Mouse (Mus musculus) gastrocnemius, postnatal 10 days (tissue): Measurements from ENCODE around the gene Dok3. TPM values are rescaled to one million over a fixed set of nuclear protein-coding genes. Genes with fewer than 3 reads are reported as not detected.
A peak's percentile ranks its signal among the peaks of the same experiment; 100 is the strongest.

Source experiments
- DNase-seq: peaks from one replicate; pipeline ENCODE4 v3.0.0; 2021; ENCODE audit warnings: mixed read lengths
- total RNA-seq, 2 experiments: library from RNA; stranded (reverse); gene quantifications; 2 replicates each; pipeline ENCODE4 v1.2.3; 2021

Dok3 gene
- total RNA-seq, 2 experiments from 2014 or later: 2.0 to 4.0 TPM

- DNase-seq: no peak
These were observed 21.2 kb downstream of the Dok3 start for GRCm38 (mm10) chr13:55507877-55508276.

- DNase-seq: peak; percentile 71
These were observed 22.4 kb downstream of the Dok3 start for GRCm38 (mm10) chr13:55506697-55507096.

GRCm38 (mm10) chr13:55505810-55506209 is 23.3 kb downstream of the Dok3 start:
- no peak for DNase-seq

- DNase-seq: no peak
These were observed 24.7 kb downstream of the Dok3 start for GRCm38 (mm10) chr13:55504390-55504789.

- no peak for DNase-seq
These were observed 26.7 kb downstream of the Dok3 start for GRCm38 (mm10) chr13:55502405-55502804.

GRCm38 (mm10) chr13:55500575-55500974 is 28.5 kb downstream of the Dok3 start:
- DNase-seq: no peak

GRCm38 (mm10) chr13:55498906-55499305 is 30.2 kb downstream of the Dok3 start:
- no peak for DNase-seq

GRCm38 (mm10) chr13:55496661-55497060 is 32.4 kb downstream of the Dok3 start:
- DNase-seq: no peak

GRCm38 (mm10) chr13:55495702-55496101 is 33.4 kb downstream of the Dok3 start:
- no peak for DNase-seq

- DNase-seq: peak; percentile 60
These were observed 34.0 kb downstream of the Dok3 start for GRCm38 (mm10) chr13:55494883-55495621.

GRCm38 (mm10) chr13:55494257-55494656 is 34.8 kb downstream of the Dok3 start:
- DNase-seq: no peak

GRCm38 (mm10) chr13:55487578-55488498 is 41.3 kb downstream of the Dok3 start, which contains the start of gene Dbn1:
Dbn1 (minus strand) TSS chr13:55488111.
- DNase-seq: peak; percentile 70

GRCm38 (mm10) chr13:55486916-55487577 is 42.0 kb downstream of the Dok3 start:
- DNase-seq: peak; percentile 54

GRCm38 (mm10) chr13:55486029-55486794 is 42.9 kb downstream of the Dok3 start:
- DNase-seq: peak; percentile 64

GRCm38 (mm10) chr13:55484520-55485088 is 44.5 kb downstream of the Dok3 start:
- no peak for DNase-seq

GRCm38 (mm10) chr13:55483593-55483992 is 45.5 kb downstream of the Dok3 start:
- DNase-seq: no peak

GRCm38 (mm10) chr13:55483071-55483470 is 46.0 kb downstream of the Dok3 start:
- no peak for DNase-seq

GRCm38 (mm10) chr13:55482542-55482941 is 46.6 kb downstream of the Dok3 start:
- DNase-seq: no peak

- DNase-seq: no peak
These were observed 49.2 kb downstream of the Dok3 start for GRCm38 (mm10) chr13:55479929-55480328.

GRCm38 (mm10) chr13:55479008-55479407 is 50.1 kb downstream of the Dok3 start:
- DNase-seq: no peak

- DNase-seq: no peak
These were observed 51.1 kb downstream of the Dok3 start for GRCm38 (mm10) chr13:55478036-55478435.
